Mouse (Mus musculus): Measurements from ENCODE around the gene Cntrl. TPM values are rescaled to one million over a fixed set of nuclear protein-coding genes. Genes with fewer than 3 reads are reported as not detected.

Gene Cntrl
- polyA plus RNA-seq, 1 experiment = 2.6 TPM

DNA sequence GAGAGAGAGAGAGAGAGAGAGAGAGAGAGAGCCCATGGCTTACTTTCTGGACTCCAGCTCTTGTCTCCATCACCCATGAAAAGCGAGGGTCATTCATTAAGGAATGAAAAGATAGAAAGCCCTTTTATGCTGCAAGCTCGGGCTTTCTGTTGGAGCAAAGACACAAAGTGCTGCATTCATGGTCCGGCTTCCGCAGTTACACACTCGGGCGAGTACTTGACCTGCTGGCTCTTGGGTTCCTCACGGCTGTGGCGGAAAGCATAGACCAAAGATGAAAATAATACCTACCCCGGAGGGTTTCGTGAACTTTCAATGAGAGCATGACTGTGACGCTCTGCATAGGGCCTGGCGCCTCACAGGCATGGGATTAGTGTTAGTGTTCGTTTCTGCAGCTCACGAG is 106.1 kb downstream of the Cntrl start:
- H3ac ChIP-seq (ENCODE audit: control insufficient read depth, insufficient read length) = no peak overlapping the region
- no peaks in the 10 kb centered on the region for H3K79me2 ChIP-seq (ENCODE audit: control insufficient read depth, insufficient read depth)
- no peak for TF ChIP-seq TCF12 (IDR thresholded peaks at IDR 0.05; ENCODE audit: insufficient read depth, poor library complexity, severe bottlenecking)
- no peak for TF ChIP-seq E2F4 (IDR thresholded peaks at IDR 0.05; ENCODE audit: insufficient read depth)
- TF ChIP-seq REST (IDR thresholded peaks at IDR 0.05; ENCODE audit: insufficient read depth, insufficient read length) = no peak
- no peak overlapping the region for H3K4me2 ChIP-seq (ENCODE audit: low read depth)
- no peaks in the 10 kb centered on the region for H3K27me3 ChIP-seq (ENCODE audit: control insufficient read depth, insufficient read depth, insufficient read length)
- H3K36me3 ChIP-seq (ENCODE audit: control insufficient read depth, insufficient read depth) = no peaks in the 10 kb centered on the region
- no peak overlapping the region for H3K4me3 ChIP-seq

- Histone ChIP-seq H3K79me2 (ENCODE audit: control insufficient read depth, insufficient read depth) (no peaks in the 10 kb centered on the region), H3K27me3 (ENCODE audit: control insufficient read depth, insufficient read depth, insufficient read length) (no peaks in the 10 kb centered on the region), H3K36me3 (ENCODE audit: control insufficient read depth, insufficient read depth) (no peaks in the 10 kb centered on the region), H3ac (ENCODE audit: control insufficient read depth, insufficient read length) (no peak overlapping the region), H3K4me3 (no peak overlapping the region), H3K4me2 (ENCODE audit: low read depth) (no peak overlapping the region)
- TF ChIP-seq TCF3 (IDR thresholded peaks at IDR 0.05; ENCODE audit: insufficient read length, low read depth) (no peak), MYOD1 (IDR thresholded peaks at IDR 0.05; ENCODE audit: control insufficient read depth in 1 of 3, insufficient read length in 2 of 3, low read depth in 2 of 3) (no peak), SRF (IDR thresholded peaks at IDR 0.05; ENCODE audit: control insufficient read depth, insufficient read length, low read depth) (no peak), POLR2AphosphoS2 (IDR thresholded peaks at IDR 0.05; ENCODE audit: insufficient read length, low read depth) (no peak), E2F4 (IDR thresholded peaks at IDR 0.05; ENCODE audit: insufficient read depth) (no peak), TCF12 (IDR thresholded peaks at IDR 0.05; ENCODE audit: insufficient read depth, poor library complexity, severe bottlenecking) (no peak), MYOG (IDR thresholded peaks at IDR 0.05; ENCODE audit: control insufficient read depth in 1 of 3, insufficient read depth in 1 of 3, insufficient read length in 2 of 3, low read depth in 2 of 3) (no peak), MAX (IDR thresholded peaks at IDR 0.05; ENCODE audit: low read depth) (no peak), POLR2A (IDR thresholded peaks at IDR 0.05; ENCODE audit: insufficient read length, low read depth) (no peak), REST (IDR thresholded peaks at IDR 0.05; ENCODE audit: insufficient read depth, insufficient read length) (no peak), USF1 (IDR thresholded peaks at IDR 0.05; ENCODE audit: low read depth) (no peak), CEBPB (IDR thresholded peaks at IDR 0.05; ENCODE audit: insufficient read depth, poor library complexity, severe bottlenecking) (no peak)
Observed at GRCm38 (mm10) chr2:35216701-35217100, 107.4 kb downstream of the Cntrl start.

DNA sequence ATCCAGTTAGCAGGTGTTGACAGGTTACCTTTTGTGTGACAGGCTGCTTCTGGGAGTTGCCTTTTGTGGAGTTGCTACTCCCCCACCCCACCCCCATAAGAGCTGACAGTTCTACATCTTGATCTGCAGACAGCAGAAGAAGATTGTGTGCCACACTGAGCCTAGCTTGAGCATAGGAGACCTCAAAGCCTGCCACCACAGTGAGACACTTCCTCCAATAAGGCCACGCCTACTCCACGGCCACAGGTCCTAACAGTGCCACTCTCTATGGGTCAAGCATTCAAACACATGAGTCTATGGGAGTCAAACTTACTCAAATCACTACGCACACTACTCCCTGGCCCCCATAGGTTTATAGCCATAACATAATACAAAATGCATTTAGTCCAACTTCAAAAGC is 109.4 kb downstream of the Cntrl start:
- Histone ChIP-seq H3K4me3 (no peak overlapping the region), H3K27me3 (ENCODE audit: control insufficient read depth, insufficient read depth, insufficient read length) (no peaks in the 10 kb centered on the region), H3ac (ENCODE audit: control insufficient read depth, insufficient read length) (no peak overlapping the region), H3K4me2 (ENCODE audit: low read depth) (no peak overlapping the region), H3K79me2 (ENCODE audit: control insufficient read depth, insufficient read depth) (no peaks in the 10 kb centered on the region), H3K36me3 (ENCODE audit: control insufficient read depth, insufficient read depth) (no peaks in the 10 kb centered on the region)
- TF ChIP-seq TCF3 (IDR thresholded peaks at IDR 0.05; ENCODE audit: insufficient read length, low read depth) (no peak), REST (IDR thresholded peaks at IDR 0.05; ENCODE audit: insufficient read depth, insufficient read length) (no peak), MAX (IDR thresholded peaks at IDR 0.05; ENCODE audit: low read depth) (no peak), TCF12 (IDR thresholded peaks at IDR 0.05; ENCODE audit: insufficient read depth, poor library complexity, severe bottlenecking) (no peak), MYOD1 (IDR thresholded peaks at IDR 0.05; ENCODE audit: control insufficient read depth in 1 of 3, insufficient read length in 2 of 3, low read depth in 2 of 3) (no peak), MYOG (IDR thresholded peaks at IDR 0.05; ENCODE audit: control insufficient read depth in 1 of 3, insufficient read depth in 1 of 3, insufficient read length in 2 of 3, low read depth in 2 of 3) (no peak), POLR2A (IDR thresholded peaks at IDR 0.05; ENCODE audit: insufficient read length, low read depth) (no peak), E2F4 (IDR thresholded peaks at IDR 0.05; ENCODE audit: insufficient read depth) (no peak), USF1 (IDR thresholded peaks at IDR 0.05; ENCODE audit: low read depth) (no peak), CEBPB (IDR thresholded peaks at IDR 0.05; ENCODE audit: insufficient read depth, poor library complexity, severe bottlenecking) (no peak), POLR2AphosphoS2 (IDR thresholded peaks at IDR 0.05; ENCODE audit: insufficient read length, low read depth) (no peak)

- Histone ChIP-seq H3K27me3 (ENCODE audit: control insufficient read depth, insufficient read depth, insufficient read length) (no peaks in the 10 kb centered on the region), H3K4me2 (ENCODE audit: low read depth) (no peak overlapping the region), H3K79me2 (ENCODE audit: control insufficient read depth, insufficient read depth) (no peaks in the 10 kb centered on the region), H3K4me3 (no peak overlapping the region), H3ac (ENCODE audit: control insufficient read depth, insufficient read length) (no peak overlapping the region), H3K36me3 (ENCODE audit: control insufficient read depth, insufficient read depth) (no peaks in the 10 kb centered on the region)
- TF ChIP-seq E2F4 (IDR thresholded peaks at IDR 0.05; ENCODE audit: insufficient read depth) (no peak), MYOD1 (IDR thresholded peaks at IDR 0.05; ENCODE audit: control insufficient read depth in 1 of 3, insufficient read length in 2 of 3, low read depth in 2 of 3) (no peak), TCF3 (IDR thresholded peaks at IDR 0.05; ENCODE audit: insufficient read length, low read depth) (no peak)
Observed at GRCm38 (mm10) chr2:35222822-35223391, 113.6 kb downstream of the Cntrl start.

DNA sequence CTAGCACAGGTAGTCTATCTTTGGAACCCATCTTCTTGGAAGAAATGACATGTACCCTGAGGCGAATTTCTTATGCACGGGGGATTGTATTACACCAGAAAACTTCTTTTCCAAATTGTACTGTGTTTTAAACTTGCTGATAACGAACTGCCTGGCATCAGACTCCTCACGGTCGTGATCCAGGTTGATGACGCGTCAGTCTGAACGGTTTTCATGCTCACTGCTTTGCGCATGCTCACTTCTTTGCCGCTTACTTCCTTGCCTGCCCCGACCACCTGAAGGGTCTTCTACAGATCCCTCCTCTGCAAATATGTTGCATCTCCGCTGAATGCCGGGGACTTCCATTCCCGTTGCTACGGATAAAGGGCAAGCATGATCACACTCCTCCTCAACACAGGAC is 115.0 kb downstream of the Cntrl start:
- Histone ChIP-seq H3K79me2 (ENCODE audit: control insufficient read depth, insufficient read depth) (no peaks in the 10 kb centered on the region), H3K4me3 (no peak overlapping the region), H3ac (ENCODE audit: control insufficient read depth, insufficient read length) (no peak overlapping the region), H3K27me3 (ENCODE audit: control insufficient read depth, insufficient read depth, insufficient read length) (no peaks in the 10 kb centered on the region), H3K4me2 (ENCODE audit: low read depth) (no peak overlapping the region), H3K36me3 (ENCODE audit: control insufficient read depth, insufficient read depth) (no peaks in the 10 kb centered on the region)
- TF ChIP-seq E2F4 (IDR thresholded peaks at IDR 0.05; ENCODE audit: insufficient read depth) = no peak
- no peak for TF ChIP-seq POLR2AphosphoS2 (IDR thresholded peaks at IDR 0.05; ENCODE audit: insufficient read length, low read depth)
- no peak for TF ChIP-seq USF1 (IDR thresholded peaks at IDR 0.05; ENCODE audit: low read depth)
